ENCODE assay signal across 18 mouse cellular contexts in the genomic region with DNA sequence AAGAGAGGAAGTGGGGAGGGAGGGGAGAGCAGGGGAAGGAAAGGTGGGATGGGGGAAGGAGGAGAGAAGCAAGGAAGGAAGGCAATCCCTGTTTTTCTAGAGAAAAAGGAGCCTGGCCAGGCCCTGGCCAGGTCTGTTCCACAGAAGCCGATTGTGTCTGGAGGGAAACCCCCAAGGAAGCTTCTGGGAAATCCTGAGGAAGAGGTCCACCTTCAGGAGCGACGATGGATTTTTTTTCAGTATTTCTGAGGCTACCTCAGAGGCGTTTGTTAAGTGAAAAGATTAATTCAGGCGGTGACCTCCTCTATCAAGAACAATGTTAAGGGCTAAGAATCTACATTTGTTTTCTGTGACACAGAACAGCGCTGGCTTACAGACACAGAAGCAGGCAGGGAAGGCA.
A peak's percentile ranks its signal among the peaks of the same experiment; 100 is the strongest.
DNase-seq lines count a peak whose midpoint lies in the region; ATAC-seq and TF ChIP-seq lines count a peak whose summit lies in the region.
"Had no signal": no experiment of that assay in that cellular context is flagged by ENCODE, and none has a peak within 500 bp of the region (broad histone marks: within the 10 kb centered on the region; RNA-seq: fewer than 3 reads in every experiment).

No protein-coding gene starts in this region.

- no peak for TF ChIP-seq RAD21 in CH12.LX (IDR thresholded peaks at IDR 0.05; ENCODE audit: low read depth, low read length)

- H3K4me3 ChIP-seq in heart, embryonic 10.5 days, result no peak overlapping the region
- no peak overlapping the region for H3K4me3 ChIP-seq in kidney, postnatal 0 days (replicated peaks; ENCODE audit: low read depth, low read length)
- H3K4me3 ChIP-seq in CH12.LX (replicated peaks in 1 of 3; ENCODE audit: low read depth in 2 of 3, low read length in 2 of 3, poor library complexity in 1 of 3), result no peak overlapping the region
- no peak overlapping the region for H3K4me3 ChIP-seq in heart, embryonic 14.5 days (ENCODE audit: control insufficient read depth in 1 of 2, insufficient read depth in 1 of 2, low read depth in 1 of 2, low read length in 2 of 2)
- H3K4me3 ChIP-seq: forebrain, embryonic 12.5 days; hindbrain, embryonic 15.5 days; left cerebral cortex, adult 2 months; myocyte; neural tube, embryonic 15.5 days had no signal

- dilution Hi-C loops in CH12.LX (cut with MboI; ENCODE audit: extremely low pct_ligation_motif_present, extremely low pct_unique_long_range_greater_than_20kb, low sequenced_read_pairs), result no loop called here

- peak; percentile 42 for DNase-seq in heart, adult 8-10 months (ENCODE audit: low spot score)
- DNase-seq in heart, embryonic 10.5 days (ENCODE audit: low spot score), result no peak
- DNase-seq in kidney, postnatal 0 days (ENCODE audit: low spot score), result peak; percentile 53
- no peak for DNase-seq in kidney, adult 11 months
- DNase-seq in CH12.LX (ENCODE audit: extremely low read depth), result no peak
- DNase-seq in frontal cortex, postnatal 36 days (ENCODE audit: low spot score in 2 of 2), result no peak
- DNase-seq: cerebellum, adult 9-11 months; midbrain, embryonic 14.5 days; right cerebral cortex, postnatal 25 days had no signal

- no peak for TF ChIP-seq POLR2A in CH12.LX (IDR thresholded peaks at IDR 0.05; ENCODE audit: low read depth, low read length)

- peaks cover 26% of the 10 kb centered on the region for H3K4me1 ChIP-seq in heart, embryonic 10.5 days
- 0 out of 2 replicates have a peak, but pooled peaks cover 2% of the 10 kb centered on the region for H3K4me1 ChIP-seq in kidney, postnatal 0 days (replicated peaks; ENCODE audit: insufficient read depth, low read length)
- peaks cover 8 to 25% of the 10 kb centered on the region in 2 experiments for H3K4me1 ChIP-seq in CH12.LX (ENCODE audit: control insufficient read depth in 1 of 2, insufficient read depth in 2 of 2)
- peaks cover 6 to 13% of the 10 kb centered on the region in 2 experiments; a peak in 3 of 4 replicates for H3K4me1 ChIP-seq in heart, embryonic 14.5 days (ENCODE audit: control insufficient read depth in 2 of 2, insufficient read depth in 2 of 2, low read length in 2 of 2)
- H3K4me1 ChIP-seq: hindbrain, embryonic 15.5 days; neural tube, embryonic 15.5 days had no signal

- H3K79me2 ChIP-seq in CH12.LX (replicated peaks; ENCODE audit: control insufficient read depth, extremely low read depth, insufficient read depth, poor library complexity, severe bottlenecking), result no peaks in the 10 kb centered on the region

- TF ChIP-seq CTCF in kidney, postnatal 0 days (IDR thresholded peaks at IDR 0.05; ENCODE audit: low read depth), result no peak
- TF ChIP-seq CTCF in CH12.LX (conservative IDR thresholded peaks at IDR 0.05 in 1 of 2, IDR thresholded peaks at IDR 0.05 in 1 of 2; ENCODE audit: low read depth in 2 of 2, low read length in 2 of 2), result no peak

- no peak for TF ChIP-seq EP300 in CH12.LX (IDR thresholded peaks at IDR 0.05; ENCODE audit: low read length)

- no peaks in the 10 kb centered on the region for H3K9me3 ChIP-seq in heart, embryonic 10.5 days
- no peaks in the 10 kb centered on the region for H3K9me3 ChIP-seq in kidney, postnatal 0 days (replicated peaks; ENCODE audit: low read length)
- H3K9me3 ChIP-seq in CH12.LX (replicated peaks; ENCODE audit: low read length), result no peaks in the 10 kb centered on the region
- H3K9me3 ChIP-seq in heart, embryonic 14.5 days (ENCODE audit: control insufficient read depth, low read length), result no peaks in the 10 kb centered on the region
- H3K9me3 ChIP-seq: forebrain, embryonic 12.5 days; hindbrain, embryonic 15.5 days; neural tube, embryonic 15.5 days had no signal

- in situ Hi-C loops in CH12.LX (cut with MboI; ENCODE audit: low pct_ligation_motif_present, low pct_unique_long_range_greater_than_20kb, low sequenced_read_pairs), result no loop called here

- no peak overlapping the region for H3K4me2 ChIP-seq in kidney, postnatal 0 days (ENCODE audit: low read length)
- H3K4me2 ChIP-seq in CH12.LX (ENCODE audit: insufficient read depth, low read depth, poor library complexity, severe bottlenecking), result peak overlapping the region; percentile 2; the same call in 1 of the 2 replicates
- H3K4me2 ChIP-seq in heart, embryonic 14.5 days (ENCODE audit: low read length), result no peak overlapping the region
- H3K4me2 ChIP-seq: forebrain, embryonic 12.5 days; hindbrain, embryonic 15.5 days; neural tube, embryonic 15.5 days had no signal

- H3K27ac ChIP-seq in heart, embryonic 10.5 days, result no peak overlapping the region; the same call in 1 of the 2 replicates
- H3K27ac ChIP-seq in kidney, postnatal 0 days, result no peak overlapping the region
- no peak overlapping the region for H3K27ac ChIP-seq in CH12.LX (ENCODE audit: insufficient read depth, low read depth)
- peak overlapping the region; percentile 29 to 34; a peak in 1 of 4 replicates for H3K27ac ChIP-seq in heart, embryonic 14.5 days (replicated peaks in 1 of 2; ENCODE audit: control insufficient read depth in 1 of 2, insufficient read depth in 1 of 2, low read depth in 2 of 2, low read length in 2 of 2)
- H3K27ac ChIP-seq: forebrain, embryonic 12.5 days; hindbrain, embryonic 15.5 days; left cerebral cortex, adult 2 months; liver, embryonic 14.5 days; neural tube, embryonic 15.5 days had no signal

- ATAC-seq in kidney, postnatal 0 days (replicated peaks; ENCODE audit: low FRiP score, low read depth), result no peak
- no peak for ATAC-seq in heart, embryonic 14.5 days (ENCODE audit: insufficient number of reproducible peaks, insufficient read depth, low FRiP score, low read depth)
- ATAC-seq: intestine, postnatal 0 days; Patski had no signal

- no peak overlapping the region for H3K9ac ChIP-seq in kidney, postnatal 0 days (ENCODE audit: low read depth, low read length)
- H3K9ac ChIP-seq in CH12.LX (ENCODE audit: insufficient read depth, low read depth), result no peak overlapping the region
- H3K9ac ChIP-seq in heart, embryonic 14.5 days (ENCODE audit: low read length), result no peak overlapping the region
- H3K9ac ChIP-seq: forebrain, embryonic 12.5 days; hindbrain, embryonic 15.5 days; liver, embryonic 14.5 days; neural tube, embryonic 15.5 days had no signal

- H3K27me3 ChIP-seq in heart, embryonic 10.5 days (ENCODE audit: insufficient read depth, poor library complexity, severe bottlenecking), result no peaks in the 10 kb centered on the region
- H3K27me3 ChIP-seq in kidney, postnatal 0 days (ENCODE audit: insufficient read depth, low read length), result no peaks in the 10 kb centered on the region
- no peaks in the 10 kb centered on the region for H3K27me3 ChIP-seq in CH12.LX (replicated peaks)
- no peaks in the 10 kb centered on the region for H3K27me3 ChIP-seq in heart, embryonic 14.5 days (ENCODE audit: control insufficient read depth, insufficient read depth, low read length)
- H3K27me3 ChIP-seq: forebrain, embryonic 12.5 days; hindbrain, embryonic 15.5 days; neural tube, embryonic 15.5 days; Patski had no signal

- 53% methylated on average over 6 of the region's 6 CpGs for WGBS in heart, embryonic 10.5 days
- 48% methylated on average over 6 of the region's 6 CpGs for WGBS in kidney, postnatal 0 days
- WGBS in heart, embryonic 14.5 days, result 40% methylated on average over 6 of the region's 6 CpGs

- H3K36me3 ChIP-seq in heart, embryonic 10.5 days, result no peaks in the 10 kb centered on the region
- no peaks in the 10 kb centered on the region for H3K36me3 ChIP-seq in kidney, postnatal 0 days (ENCODE audit: insufficient read depth, low read length)
- H3K36me3 ChIP-seq in CH12.LX (replicated peaks in 1 of 2; ENCODE audit: control insufficient read depth in 1 of 2, insufficient read depth in 1 of 2, low read length in 1 of 2), result no peaks in the 10 kb centered on the region
- no peaks in the 10 kb centered on the region for H3K36me3 ChIP-seq in heart, embryonic 14.5 days (ENCODE audit: control insufficient read depth, insufficient read depth, low read length)
- H3K36me3 ChIP-seq: forebrain, embryonic 12.5 days; hindbrain, embryonic 15.5 days; neural tube, embryonic 15.5 days had no signal

TF ChIP-seq in CH12.LX, 34 proteins besides CTCF, POLR2A, EP300 and RAD21:
- TF ChIP-seq ZC3H11A (IDR thresholded peaks at IDR 0.05; ENCODE audit: low read depth, low read length) (no peak), MAFK (IDR thresholded peaks at IDR 0.05; ENCODE audit: insufficient replicate concordance, low read length) (no peak), CHD1 (IDR thresholded peaks at IDR 0.05; ENCODE audit: low read depth, low read length) (no peak), ZKSCAN1 (IDR thresholded peaks at IDR 0.05; ENCODE audit: borderline replicate concordance, low read depth, low read length) (no peak), JUND (conservative IDR thresholded peaks at IDR 0.05; ENCODE audit: low read depth, low read length) (no peak), SMC3 (IDR thresholded peaks at IDR 0.05; ENCODE audit: low read depth, low read length) (no peak), POLR2AphosphoS2 (IDR thresholded peaks at IDR 0.05; ENCODE audit: low read depth, low read length) (no peak), MAX (IDR thresholded peaks at IDR 0.05; ENCODE audit: low read length) (no peak), NELFE (IDR thresholded peaks at IDR 0.05; ENCODE audit: low read depth, low read length) (no peak), MYC (IDR thresholded peaks at IDR 0.05; ENCODE audit: low read depth, low read length) (no peak), KAT2A (IDR thresholded peaks at IDR 0.05; ENCODE audit: insufficient replicate concordance, low read length) (no peak), ZMIZ1 (IDR thresholded peaks at IDR 0.05; ENCODE audit: low read depth, low read length) (no peak), HCFC1 (IDR thresholded peaks at IDR 0.05; ENCODE audit: low read depth, low read length) (no peak), RCOR1 (conservative IDR thresholded peaks at IDR 0.05; ENCODE audit: low read depth, low read length) (no peak)

Comparison
In these comparisons a context has a peak if more than half of its experiments do, and no peak if none do; other contexts are left out.
1. DNase-seq: peak in heart, adult 8-10 months (single experiment) and kidney, postnatal 0 days (single experiment); none in heart, embryonic 10.5 days (single experiment), kidney, adult 11 months (single experiment), CH12.LX (single experiment) and frontal cortex, postnatal 36 days (0 of 2).
2. H3K27ac ChIP-seq: peak in heart, embryonic 14.5 days (2 of 2); none in heart, embryonic 10.5 days (single experiment), kidney, postnatal 0 days (single experiment) and CH12.LX (single experiment).